Mouse (Mus musculus) ES-Bruce4 (cell line): Measurements from ENCODE around the gene Myo18a.

Experiments
- CTCF ChIP-seq: IDR thresholded peaks from one replicate; pipeline ENCODE4 v1.8.1; 2011; ENCODE audit warnings: low read depth, low read length
- EP300 ChIP-seq: IDR thresholded peaks from 2 replicates; pipeline ENCODE4 v1.6.1; 2011; ENCODE audit warnings: low read depth, low read length; ENCODE audit not compliant: insufficient read depth
- POLR2A ChIP-seq: IDR thresholded peaks from one replicate; pipeline ENCODE4 v1.8.1; 2011; ENCODE audit warnings: low read length; ENCODE audit not compliant: insufficient read depth

DNA sequence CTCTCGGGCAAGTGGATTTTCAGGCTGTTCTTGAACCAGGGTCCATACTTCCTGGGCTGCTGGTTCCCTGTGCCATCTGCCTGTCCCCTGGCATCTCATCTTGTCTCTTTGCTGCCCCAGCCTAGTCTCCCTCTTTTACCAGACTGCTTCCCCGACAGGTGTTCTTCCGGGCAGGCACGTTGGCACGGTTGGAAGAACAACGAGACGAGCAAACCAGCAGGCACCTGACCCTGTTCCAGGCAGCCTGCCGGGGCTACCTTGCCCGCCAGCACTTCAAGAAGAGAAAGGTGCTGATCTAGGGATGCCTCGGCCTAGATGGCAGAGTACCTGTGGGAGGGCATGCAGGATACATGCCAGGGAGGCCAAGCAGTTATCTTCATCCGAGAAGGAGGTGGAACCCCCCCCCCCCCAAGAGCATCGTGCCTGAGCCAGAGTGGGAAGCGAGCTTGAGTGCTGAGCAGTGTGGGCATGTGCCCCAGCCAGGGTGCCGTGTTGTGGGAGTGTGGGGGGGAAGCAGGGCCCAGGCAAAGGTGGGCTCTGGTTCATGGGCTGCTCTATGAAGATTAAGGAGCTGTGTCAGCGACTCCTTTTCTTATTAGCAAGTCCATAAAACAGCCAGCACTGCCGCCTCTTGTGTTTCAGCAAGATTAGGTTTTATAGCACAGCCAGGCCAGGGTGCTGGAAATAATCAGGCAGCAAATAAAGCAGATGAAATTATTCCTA is 77.6 kb downstream of the Myo18a start:
- TF ChIP-seq POLR2A, result no peak
- TF ChIP-seq CTCF, result no peak
- no peak for TF ChIP-seq EP300
